In genomic region chr5:122706917-122707275, GRCm38 (mm10) we compare ENCODE assay signal across 8 mouse cellular contexts. TPM values are rescaled to one million over a fixed set of nuclear protein-coding genes. Genes with fewer than 3 reads are reported as not detected.
A peak's percentile ranks its signal among the peaks of the same experiment; 100 is the strongest.
DNase-seq lines count a peak whose midpoint lies in the region; ATAC-seq and TF ChIP-seq lines count a peak whose summit lies in the region.

No protein-coding gene starts in this region.

- H3K4me3 ChIP-seq in kidney, postnatal 0 days (replicated peaks; ENCODE audit: low read depth, low read length) = peak overlapping the region; percentile 67
- peak overlapping the region; percentile 79 for H3K4me3 ChIP-seq in embryonic facial prominence, embryonic 10.5 days
- peak overlapping the region; percentile 48 for H3K4me3 ChIP-seq in hindbrain, embryonic 14.5 days (replicated peaks; ENCODE audit: low read length)
- H3K4me3 ChIP-seq in midbrain, embryonic 14.5 days (replicated peaks; ENCODE audit: low read depth, low read length) = peak overlapping the region; percentile 64

- no peaks in the 10 kb centered on the region for H3K9me3 ChIP-seq in kidney, postnatal 0 days (replicated peaks; ENCODE audit: low read length)
- H3K9me3 ChIP-seq in embryonic facial prominence, embryonic 10.5 days = no peaks in the 10 kb centered on the region
- H3K9me3 ChIP-seq in hindbrain, embryonic 14.5 days (ENCODE audit: control insufficient read depth, low read length) = no peaks in the 10 kb centered on the region
- H3K9me3 ChIP-seq in midbrain, embryonic 14.5 days (ENCODE audit: control insufficient read depth, low read length) = no peaks in the 10 kb centered on the region

- no peak for DNase-seq in kidney, postnatal 0 days (ENCODE audit: low spot score)
- no peak for DNase-seq in kidney, postnatal 14 days
- DNase-seq in embryonic facial prominence, embryonic 10.5 days (ENCODE audit: low spot score) = no peak
- DNase-seq in hindbrain, embryonic 14.5 days (ENCODE audit: low spot score) = no peak
- DNase-seq in midbrain, embryonic 14.5 days = peak; percentile 23
- DNase-seq in layer of hippocampus, adult 9-11 months = no peak
- no peak for DNase-seq in left cerebral cortex, adult 11 months (ENCODE audit: low spot score)
- no peak for DNase-seq in right cerebral cortex, adult 2 months (ENCODE audit: low spot score in 2 of 2)

- no peaks in the 10 kb centered on the region for H3K36me3 ChIP-seq in kidney, postnatal 0 days (ENCODE audit: insufficient read depth, low read length)
- H3K36me3 ChIP-seq in embryonic facial prominence, embryonic 10.5 days (replicated peaks) = no peaks in the 10 kb centered on the region
- H3K36me3 ChIP-seq in hindbrain, embryonic 14.5 days (replicated peaks; ENCODE audit: control insufficient read depth, insufficient read depth) = no peaks in the 10 kb centered on the region
- no peaks in the 10 kb centered on the region for H3K36me3 ChIP-seq in midbrain, embryonic 14.5 days (ENCODE audit: control insufficient read depth, insufficient read depth, low read length)

- peak overlapping the region; percentile 86 for H3K4me2 ChIP-seq in kidney, postnatal 0 days (ENCODE audit: low read length)
- peak overlapping the region; percentile 71 for H3K4me2 ChIP-seq in hindbrain, embryonic 14.5 days (replicated peaks)
- H3K4me2 ChIP-seq in midbrain, embryonic 14.5 days (ENCODE audit: low read length) = peak overlapping the region; percentile 89

- H3K27me3 ChIP-seq in kidney, postnatal 0 days (ENCODE audit: insufficient read depth, low read length) = no peaks in the 10 kb centered on the region
- H3K27me3 ChIP-seq in embryonic facial prominence, embryonic 10.5 days (replicated peaks; ENCODE audit: low read depth, poor library complexity, severe bottlenecking) = peaks cover 9% of the 10 kb centered on the region; the same call in 1 of the 2 replicates
- no peaks in the 10 kb centered on the region for H3K27me3 ChIP-seq in hindbrain, embryonic 14.5 days (ENCODE audit: control insufficient read depth, insufficient read depth, low read length)
- H3K27me3 ChIP-seq in midbrain, embryonic 14.5 days (ENCODE audit: control insufficient read depth, insufficient read depth, low read length) = no peaks in the 10 kb centered on the region

- 40% methylated on average over 5 of the region's 5 CpGs for WGBS in kidney, postnatal 0 days
- WGBS in embryonic facial prominence, embryonic 10.5 days = 39% methylated on average over 5 of the region's 5 CpGs
- WGBS in hindbrain, embryonic 14.5 days = 40% methylated on average over 5 of the region's 5 CpGs
- 40% methylated on average over 5 of the region's 5 CpGs for WGBS in midbrain, embryonic 14.5 days

- H3K4me1 ChIP-seq in kidney, postnatal 0 days (replicated peaks; ENCODE audit: insufficient read depth, low read length) = peaks cover 15% of the 10 kb centered on the region
- peaks cover 16% of the 10 kb centered on the region for H3K4me1 ChIP-seq in embryonic facial prominence, embryonic 10.5 days
- peaks cover 15% of the 10 kb centered on the region for H3K4me1 ChIP-seq in hindbrain, embryonic 14.5 days (replicated peaks; ENCODE audit: control insufficient read depth, insufficient read depth, low read length)
- peaks cover 9% of the 10 kb centered on the region for H3K4me1 ChIP-seq in midbrain, embryonic 14.5 days (ENCODE audit: control insufficient read depth, insufficient read depth, low read length)

- H3K9ac ChIP-seq in kidney, postnatal 0 days (ENCODE audit: low read depth, low read length) = peak overlapping the region; percentile 82
- H3K9ac ChIP-seq in hindbrain, embryonic 14.5 days = peak overlapping the region; percentile 73
- H3K9ac ChIP-seq in midbrain, embryonic 14.5 days (replicated peaks; ENCODE audit: low read length) = peak overlapping the region; percentile 82

- TF ChIP-seq CTCF in kidney, postnatal 0 days (IDR thresholded peaks at IDR 0.05; ENCODE audit: low read depth) = no peak

- ATAC-seq in kidney, postnatal 0 days (replicated peaks; ENCODE audit: low FRiP score, low read depth) = no peak
- ATAC-seq in hindbrain, embryonic 14.5 days (ENCODE audit: low FRiP score) = 0 out of 2 replicates have a peak, but pooled peaks have one; percentile 7
- 0 out of 2 replicates have a peak, but pooled peaks have one; percentile 24 for ATAC-seq in midbrain, embryonic 14.5 days (ENCODE audit: low FRiP score, low TSS enrichment)

- peak overlapping the region; percentile 91 for H3K27ac ChIP-seq in kidney, postnatal 0 days
- peak overlapping the region; percentile 85 for H3K27ac ChIP-seq in embryonic facial prominence, embryonic 10.5 days (replicated peaks)
- peak overlapping the region; percentile 83 for H3K27ac ChIP-seq in hindbrain, embryonic 14.5 days
- H3K27ac ChIP-seq in midbrain, embryonic 14.5 days (replicated peaks; ENCODE audit: low read depth, low read length) = peak overlapping the region; percentile 84

RNA-seq across cellular contexts. Expression of gene P2rx4, which starts 0.4 kb away (rescaled TPM):
- polyA plus RNA-seq in kidney, postnatal 0 days (2015; fragmentation: Nextera tagmentation; extraction: Ambion mirVana) = 33.7 and 39.6 TPM in 2 replicates
- 5.1 and 6.5 TPM in 2 replicates for polyA plus RNA-seq in embryonic facial prominence, embryonic 10.5 days (2016; fragmentation: Nextera tagmentation; extraction: Ambion mirVana)
- 14.8 and 16.0 TPM in 2 replicates for polyA plus RNA-seq in hindbrain, embryonic 14.5 days (2014; fragmentation: Nextera tagmentation; extraction: Ambion mirVana)
- 10.7 and 13.6 TPM in 2 replicates for polyA plus RNA-seq in midbrain, embryonic 14.5 days (2014; fragmentation: Nextera tagmentation; extraction: Ambion mirVana)
